ENCODE assay signal across 11 mouse cellular contexts in genomic region chr1:88851931-88852330, GRCm38 (mm10).
DNase-seq lines count a peak whose midpoint lies in the region.
"Had no signal": no experiment of that assay in that cellular context is flagged by ENCODE, and none has a peak within 500 bp of the region (broad histone marks: within the 10 kb centered on the region; RNA-seq: fewer than 3 reads in every experiment).

No protein-coding gene starts in this region.

- intact Hi-C loops in heart, postnatal 10 days (cut with DNase I): no loop called here

- peak; percentile 54 for DNase-seq in heart, adult 11 months
- DNase-seq in heart, adult 8-10 months (ENCODE audit: low spot score): no peak
- peak; percentile 7 for DNase-seq in heart, postnatal 10 days
- no peak for DNase-seq in heart, adult 18-20 months
- peak; percentile 25 for DNase-seq in testis, postnatal 10 days (ENCODE audit: low spot score)
- DNase-seq in testis, postnatal 14 days (ENCODE audit: low spot score): no peak
- DNase-seq: cerebellum, adult 11 months; cerebellum, postnatal 14 days; gastrocnemius, postnatal 25 days; heart, postnatal 14 days; kidney, adult 2 months had no signal

Comparison
In these comparisons a context has a peak if more than half of its experiments do, and no peak if none do; other contexts are left out.
1. DNase-seq: peak in heart, adult 11 months (single experiment), heart, postnatal 10 days (2 of 2) and testis, postnatal 10 days (single experiment); none in heart, adult 8-10 months (single experiment), heart, adult 18-20 months (0 of 2) and testis, postnatal 14 days (single experiment).